Mouse (Mus musculus) ES-E14 (cell line): ENCODE results near the gene Spdl1.

Experiments
- CHD2 ChIP-seq: IDR thresholded peaks from 2 replicates; pipeline ENCODE4 v1.6.1; 2014; ENCODE audit warnings: mild to moderate bottlenecking, low read depth, low read length, inconsistent platforms
- HCFC1 ChIP-seq: IDR thresholded peaks from 2 replicates; pipeline ENCODE4 v1.6.1; 2012; ENCODE audit warnings: low read length, inconsistent platforms, borderline replicate concordance; ENCODE audit not compliant: insufficient read depth
- MAFK ChIP-seq: IDR thresholded peaks from 2 replicates; pipeline ENCODE4 v1.6.1; 2014; ENCODE audit warnings: mild to moderate bottlenecking, low read depth, low read length, inconsistent platforms; ENCODE audit not compliant: insufficient read depth

DNA sequence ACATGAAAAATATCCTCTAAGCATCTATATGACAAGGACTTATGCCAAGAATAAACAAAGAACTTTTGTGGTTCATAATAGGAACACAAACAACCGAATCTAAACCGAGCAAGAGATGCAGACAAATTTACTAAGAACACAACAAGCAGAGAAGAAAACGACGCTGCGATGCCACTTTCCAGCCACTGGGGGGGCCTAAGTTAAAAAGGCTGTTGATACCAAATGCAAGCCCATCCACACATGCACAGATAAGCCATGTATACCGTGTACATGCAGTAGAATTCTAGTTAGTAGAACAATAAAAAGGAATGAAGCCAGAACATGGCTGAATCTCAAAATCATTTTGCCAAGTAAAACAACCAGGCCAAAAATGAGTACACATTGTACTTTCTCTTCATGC, 35.2 kb upstream of the Spdl1 start:
- TF ChIP-seq MAFK (no peak), CHD2 (no peak), HCFC1 (no peak)
